Mouse (Mus musculus) cerebellum, adult 18-20 months (tissue): ENCODE data around the gene Apon.

ENCODE experiments used
- DNase-seq, 2 experiments: peaks; one replicate each; pipeline ENCODE4 v3.0.0; 2021

The Apon gene

GRCm38 (mm10) chr10:128278158-128278557 is 24.3 kb downstream of the Apon start:
- no peak for DNase-seq

- no peak for DNase-seq
Measured at GRCm38 (mm10) chr10:128280943-128281342, 27.0 kb downstream of the Apon start.

GRCm38 (mm10) chr10:128281682-128282081 is 27.8 kb downstream of the Apon start:
- no peak for DNase-seq

- no peak for DNase-seq
Measured at GRCm38 (mm10) chr10:128282886-128283450, 29.1 kb downstream of the Apon start.

GRCm38 (mm10) chr10:128283604-128284579 is 30.0 kb downstream of the Apon start:
- peak; percentile 95 to 97 for DNase-seq

- DNase-seq, result peak in 1 of 2 experiments; percentile 40
Measured at GRCm38 (mm10) chr10:128290594-128290993, 36.7 kb downstream of the Apon start.

GRCm38 (mm10) chr10:128296370-128297090 is 42.6 kb downstream of the Apon start:
- no peak for DNase-seq

GRCm38 (mm10) chr10:128297221-128297620 is 43.3 kb downstream of the Apon start:
- DNase-seq, result peak; percentile 62 to 72

- DNase-seq, result peak; percentile 73 to 74
Measured at GRCm38 (mm10) chr10:128297622-128298021, 43.7 kb downstream of the Apon start.

- no peak for DNase-seq
Measured at GRCm38 (mm10) chr10:128298243-128298642, 44.3 kb downstream of the Apon start.

- DNase-seq, result no peak
Measured at GRCm38 (mm10) chr10:128298702-128299171, 44.8 kb downstream of the Apon start, which contains the start of gene Il23a. Gene Il23a (minus strand): TSS chr10:128298752.

- DNase-seq, result no peak
Measured at GRCm38 (mm10) chr10:128302357-128302756, 48.5 kb downstream of the Apon start.

- DNase-seq, result no peak
Measured at GRCm38 (mm10) chr10:128302785-128303125, 48.9 kb downstream of the Apon start.

GRCm38 (mm10) chr10:128303126-128304021 is 49.5 kb downstream of the Apon start, which contains the start of gene Pan2:
Gene Pan2 (plus strand): TSS chr10:128303335.
- peak; percentile 99 to 100 for DNase-seq
